Mouse (Mus musculus): ENCODE measurements around the gene Ctsc. TPM values are rescaled to one million over a fixed set of nuclear protein-coding genes. Genes with fewer than 3 reads are reported as not detected.

The Ctsc gene
- polyA plus RNA-seq, 1 experiment from 2014 or later, result 12.2 TPM

DNA sequence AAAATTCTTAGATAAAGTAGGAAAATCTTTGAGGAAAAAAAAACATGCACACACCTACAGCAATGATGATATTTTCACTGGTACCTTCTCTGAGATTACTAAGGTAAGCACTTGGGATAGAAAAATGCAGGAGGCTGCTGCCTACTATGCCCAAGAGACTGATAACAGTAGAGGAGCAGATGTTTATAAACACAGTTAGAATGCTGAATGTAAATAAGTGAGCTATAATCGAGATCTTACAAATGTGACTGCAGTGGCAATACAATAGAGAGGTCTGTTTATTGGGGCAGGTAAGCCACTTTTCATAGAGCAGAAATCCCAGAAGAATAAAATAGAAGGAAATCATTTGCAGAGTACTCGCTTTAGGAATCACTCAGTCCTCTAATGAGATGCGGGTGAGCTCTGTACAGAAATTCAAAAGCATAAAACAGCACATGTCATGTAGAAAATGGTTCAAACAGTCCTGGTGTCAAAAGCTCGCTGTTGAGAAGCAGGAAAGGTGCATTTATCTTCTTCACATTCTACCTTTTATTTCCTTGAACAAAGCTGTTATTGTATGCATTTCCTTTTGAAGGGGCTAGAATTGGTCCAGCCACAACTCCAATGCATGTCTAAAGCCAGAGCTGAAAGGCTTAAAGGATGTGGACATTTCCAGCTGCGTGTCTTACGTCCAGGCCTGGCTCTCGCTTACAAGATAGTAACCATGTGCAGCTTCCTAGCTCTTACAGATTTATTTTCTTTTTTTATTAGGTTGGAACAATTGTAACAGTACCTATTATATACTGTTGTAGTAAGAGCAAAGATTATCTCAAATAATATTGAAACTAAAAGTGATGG lies 80.4 kb downstream of the Ctsc start:
- Histone ChIP-seq H3K4me2 (no peak overlapping the region), H3K27me3 (no peaks in the 10 kb centered on the region), H3K9ac (no peak overlapping the region), H3K4me3 (replicated peaks) (no peak overlapping the region), H3K27ac (no peak overlapping the region), H3K4me1 (no peaks in the 10 kb centered on the region), H3K36me3 (replicated peaks) (no peaks in the 10 kb centered on the region), H3K9me3 (no peaks in the 10 kb centered on the region)
- ATAC-seq (ENCODE audit: low FRiP score), result no peak
- WGBS, result 47% methylated on average over 7 of the region's 7 CpGs

Other genes starting within 250 kb of the Ctsc start
- 1.1 and 2.1 TPM in 2 replicates for gene Rab38, start 152.2 kb downstream of the Ctsc start, polyA plus RNA-seq (2016; fragmentation: Nextera tagmentation; extraction: Ambion mirVana)